Mouse (Mus musculus) thymus, postnatal 36 days (tissue): Measurements from ENCODE around the gene Gstt4.
A peak's percentile ranks its signal among the peaks of the same experiment; 100 is the strongest.
"Not testable (repeated sequence)": the region's sequence is repeated elsewhere in the genome, so short reads cannot be mapped to it uniquely, and the experiment has no call there.

Experiments used
- DNase-seq, 2 experiments: peaks; one replicate each; pipeline ENCODE4 v3.0.0; 2022; ENCODE audit warnings: mixed read lengths in 2 of 2

Gene Gstt4

GRCm38 (mm10) chr10:75822443-75822842, at the start of gene Gstt4:
Gene Gstt4, minus strand, starts transcription at chr10:75822543.
- no peak for DNase-seq

GRCm38 (mm10) chr10:75861587-75861986, 39.2 kb upstream of the Gstt4 start:
- no peak for DNase-seq

GRCm38 (mm10) chr10:75860746-75861145, 38.4 kb upstream of the Gstt4 start:
- DNase-seq: peak in 1 of 2 experiments; percentile 14

GRCm38 (mm10) chr10:75859786-75860470, 37.6 kb upstream of the Gstt4 start, which contains the start of gene Mif:
Gene Mif, minus strand, starts transcription at chr10:75860240.
- peak; percentile 86 to 89 for DNase-seq

- DNase-seq: peak in 1 of 2 experiments; percentile 46
These were observed 36.9 kb upstream of the Gstt4 start for GRCm38 (mm10) chr10:75859107-75859746.

- no peak for DNase-seq
These were observed 35.3 kb upstream of the Gstt4 start for GRCm38 (mm10) chr10:75857598-75857997.

- no peak for DNase-seq
These were observed 34.6 kb upstream of the Gstt4 start for GRCm38 (mm10) chr10:75856976-75857375.

GRCm38 (mm10) chr10:75856155-75856907, 34.0 kb upstream of the Gstt4 start:
- DNase-seq: no peak

- no peak for DNase-seq
These were observed 33.2 kb upstream of the Gstt4 start for GRCm38 (mm10) chr10:75855416-75855981.

- no peak for DNase-seq
These were observed 32.4 kb upstream of the Gstt4 start for GRCm38 (mm10) chr10:75854791-75855190.

- DNase-seq: no peak
These were observed 31.8 kb upstream of the Gstt4 start for GRCm38 (mm10) chr10:75854096-75854495.

- DNase-seq: peak; percentile 78 to 79
These were observed 31.1 kb upstream of the Gstt4 start for GRCm38 (mm10) chr10:75853452-75853851.

- DNase-seq: no peak
These were observed 30.3 kb upstream of the Gstt4 start for GRCm38 (mm10) chr10:75852539-75853125.

GRCm38 (mm10) chr10:75851681-75852080, 29.3 kb upstream of the Gstt4 start:
- no peak for DNase-seq

- no peak for DNase-seq
These were observed 28.7 kb upstream of the Gstt4 start for GRCm38 (mm10) chr10:75851076-75851475.

GRCm38 (mm10) chr10:75848382-75848781, 26.0 kb upstream of the Gstt4 start:
- peak in 1 of 2 experiments; percentile 43 for DNase-seq

GRCm38 (mm10) chr10:75845306-75845930, 23.1 kb upstream of the Gstt4 start:
- no peak for DNase-seq

- no peak for DNase-seq
These were observed 22.5 kb upstream of the Gstt4 start for GRCm38 (mm10) chr10:75844800-75845199.

GRCm38 (mm10) chr10:75843898-75844297, 21.6 kb upstream of the Gstt4 start:
- not testable (repeated sequence) for DNase-seq

- no peak for DNase-seq
These were observed 16.7 kb upstream of the Gstt4 start for GRCm38 (mm10) chr10:75839092-75839491.

GRCm38 (mm10) chr10:75837248-75837759, 15.0 kb upstream of the Gstt4 start, which contains the start of gene Gstt2:
Gene Gstt2, minus strand, starts transcription at chr10:75837424.
- peak; percentile 87 to 90 for DNase-seq
